In genomic region chr2:137723651-137724050, GRCm38 (mm10) we compare ENCODE assay signal across 9 mouse cellular contexts.
"Had no signal": no experiment of that assay in that cellular context is flagged by ENCODE, and none has a peak within 500 bp of the region (broad histone marks: within the 10 kb centered on the region; RNA-seq: fewer than 3 reads in every experiment).

No protein-coding gene starts in this region.

- DNase-seq: liver, postnatal 0 days; lung, adult 2 months; lung, postnatal 14 days; lung, postnatal 36 days; right cerebral cortex, postnatal 14 days; spleen, adult 18-20 months; thymus, adult 18-20 months; thymus, postnatal 14 days; thymus, postnatal 36 days had no signal
